Mouse (Mus musculus) limb, embryonic 10.5 days (tissue): Measurements from ENCODE around the gene Lilr4b. TPM values are rescaled to one million over a fixed set of nuclear protein-coding genes. Genes with fewer than 3 reads are reported as not detected.

Source experiments
- DNase-seq: peaks from one replicate; pipeline ENCODE4 v3.0.0-alpha.2; 2017; ENCODE audit warnings: low spot score
- H3K27ac ChIP-seq: fragments of 300-500 bp; sonication (generic); 2 replicates; pipeline ENCODE4 v1.5.1; 2016; ENCODE audit warnings: mild to moderate bottlenecking
- H3K27me3 ChIP-seq: fragments of 300-500 bp; sonication (generic); 2 replicates; pipeline ENCODE4 v1.6.1; 2016; ENCODE audit warnings: low read depth, mild to moderate bottlenecking; ENCODE audit not compliant: poor library complexity, severe bottlenecking
- H3K36me3 ChIP-seq: fragments of 300-500 bp; sonication (generic); 2 replicates; pipeline ENCODE4 v1.6.1; 2016; ENCODE audit warnings: mild to moderate bottlenecking, moderate library complexity
- H3K4me1 ChIP-seq: fragments of 300-500 bp; sonication (generic); 2 replicates; pipeline ENCODE4 v1.6.1; 2016
- H3K4me3 ChIP-seq: fragments of 300-500 bp; sonication (generic); 2 replicates; pipeline ENCODE4 v1.5.1; 2016; ENCODE audit warnings: mild to moderate bottlenecking, moderate library complexity
- H3K9me3 ChIP-seq: fragments of 300-500 bp; sonication (generic); replicated peaks from 2 replicates; pipeline ENCODE4 v1.6.1; 2016; ENCODE audit warnings: mild to moderate bottlenecking
- WGBS: fragments of 180-500 bp; shearing (Covaris S2); methylation state at CpG from one replicate; pipeline ENCODE4 v1.1.7; 2016; 5-methylcytosine and 5-hydroxymethylcytosine counted together
- polyA plus RNA-seq: library from polyadenylated mRNA; unstranded; fragments of >200 nt; fragmentation: Nextera tagmentation; extraction: Ambion mirVana; gene quantifications from 2 replicates; pipeline ENCODE4 v1.2.1, GENCODE M21; 2016

The Lilr4b gene
- polyA plus RNA-seq, 1 experiment from 2014 or later: 0.06 TPM

DNA sequence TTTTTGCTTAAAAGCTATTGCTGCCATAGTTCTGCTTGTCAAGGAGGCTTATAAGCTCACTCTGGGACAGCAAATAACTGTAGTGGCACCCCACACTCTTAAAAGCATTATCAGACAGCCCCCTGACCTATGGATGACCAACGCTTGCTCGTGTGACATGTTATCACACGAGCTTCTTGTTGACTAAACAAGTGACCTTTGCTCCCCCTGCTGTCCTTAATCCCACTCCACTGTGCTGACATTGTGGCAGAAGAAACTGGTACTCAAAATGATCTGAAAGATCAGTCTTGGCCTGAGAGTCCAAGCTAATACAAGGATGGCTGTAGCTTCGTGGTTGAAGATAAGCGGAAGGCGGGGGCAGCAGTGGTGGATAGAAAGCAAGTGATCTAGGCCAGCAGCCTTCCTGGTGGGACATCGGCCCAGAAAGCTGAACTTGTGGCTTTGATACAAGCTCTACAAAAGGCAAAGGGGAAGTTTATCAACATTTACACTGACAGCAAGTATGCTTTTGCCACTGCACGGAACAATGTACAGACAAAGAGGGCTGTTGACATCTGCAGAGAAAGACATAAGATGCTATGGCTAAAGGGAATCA, 48.5 kb downstream of the Lilr4b start:
- no peaks in the 10 kb centered on the region for H3K36me3 ChIP-seq
- H3K9me3 ChIP-seq: no peaks in the 10 kb centered on the region
- WGBS: 72% methylated on average over 8 of the region's 8 CpGs
- no peak overlapping the region for H3K4me3 ChIP-seq
- no peak for DNase-seq
- H3K4me1 ChIP-seq: no peaks in the 10 kb centered on the region
- no peaks in the 10 kb centered on the region for H3K27me3 ChIP-seq
- H3K27ac ChIP-seq: no peak overlapping the region

DNA sequence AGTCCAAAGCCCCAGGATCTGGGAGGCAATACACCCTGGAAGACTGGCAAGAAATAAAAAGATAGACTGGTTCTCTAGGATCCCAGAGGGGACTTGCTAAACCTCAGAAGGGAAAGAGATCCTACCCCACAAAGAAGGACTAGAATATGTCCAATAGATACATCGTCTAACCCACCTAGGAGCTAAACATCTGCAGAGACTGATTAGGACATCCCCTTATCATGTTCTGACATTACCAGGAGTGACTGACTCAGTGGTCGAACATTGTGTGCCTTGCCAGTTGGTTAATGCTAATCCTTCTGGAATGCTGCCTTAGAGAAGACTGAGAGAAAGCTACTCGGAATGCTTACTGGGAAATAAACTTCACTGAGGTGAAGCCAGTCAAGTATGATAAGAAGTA, 49.1 kb downstream of the Lilr4b start:
- WGBS: 81% methylated on average over 3 of the region's 3 CpGs
- DNase-seq: no peak
- no peaks in the 10 kb centered on the region for H3K4me1 ChIP-seq

DNA sequence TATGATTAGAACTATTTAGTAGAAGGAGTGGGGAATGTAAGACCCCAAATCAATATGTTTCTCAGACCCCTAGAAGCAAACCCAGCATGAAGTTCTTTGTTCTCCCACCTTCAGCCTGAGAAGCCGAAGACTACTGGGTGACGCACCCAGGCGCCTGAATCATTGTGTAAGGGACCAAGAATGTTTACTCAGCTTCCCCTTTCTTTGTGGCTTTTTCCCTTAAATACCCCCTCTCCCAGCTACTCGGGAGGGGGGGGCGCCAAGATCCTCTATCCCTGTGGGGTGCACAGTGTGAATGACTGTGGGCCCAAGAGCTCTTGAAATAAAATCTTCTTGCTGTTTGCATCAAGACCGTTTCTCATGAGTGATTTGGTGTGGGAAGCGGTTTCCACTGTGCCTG, 50.4 kb downstream of the Lilr4b start:
- no peak for DNase-seq
- WGBS: 93% methylated on average over 7 of the region's 7 CpGs
- Histone ChIP-seq H3K27me3 (no peaks in the 10 kb centered on the region), H3K4me3 (no peak overlapping the region), H3K27ac (no peak overlapping the region), H3K36me3 (no peaks in the 10 kb centered on the region), H3K4me1 (no peaks in the 10 kb centered on the region), H3K9me3 (no peaks in the 10 kb centered on the region)

More for the DNA sequence above, 49.1 kb downstream of the Lilr4b start:
- no peak overlapping the region for H3K27ac ChIP-seq
- no peak overlapping the region for H3K4me3 ChIP-seq
- no peaks in the 10 kb centered on the region for H3K27me3 ChIP-seq
- H3K9me3 ChIP-seq: no peaks in the 10 kb centered on the region
- H3K36me3 ChIP-seq: no peaks in the 10 kb centered on the region

Other genes starting within 250 kb of the Lilr4b start
- 0.11 and 0.43 TPM in 2 replicates for gene Gm49339, start within 50 bp of the Lilr4b start, polyA plus RNA-seq
- 0.38 and 1.0 TPM in 2 replicates for gene Lilrb4a, start 10.3 kb downstream of the Lilr4b start, polyA plus RNA-seq
- gene Fam162b, start 109.9 kb downstream of the Lilr4b start, polyA plus RNA-seq: 0.24 and 0.82 TPM in 2 replicates
- not detected in 2 replicates for gene Gprc6a, start 150.8 kb downstream of the Lilr4b start, polyA plus RNA-seq
- gene Rfx6, start 197.1 kb downstream of the Lilr4b start, polyA plus RNA-seq: not detected in 2 replicates